Mouse (Mus musculus) CH12.LX (cell line): ENCODE results near the gene Herc3. TPM values are rescaled to one million over a fixed set of nuclear protein-coding genes. Genes with fewer than 3 reads are reported as not detected.

Experiments used
- DNase-seq: peaks from one replicate; pipeline ENCODE4 v3.0.0-alpha.2; 2013; ENCODE audit errors: extremely low read depth
- H3K27ac ChIP-seq: 2 replicates; pipeline ENCODE4 v1.5.1; 2012; ENCODE audit warnings: low read depth, mild to moderate bottlenecking, control low read depth, moderate library complexity; ENCODE audit not compliant: insufficient read depth
- H3K27me3 ChIP-seq: replicated peaks from 2 replicates; pipeline ENCODE3; 2012; ENCODE audit warnings: inconsistent platforms
- H3K36me3 ChIP-seq, 2 experiments: replicated peaks in 1 of 2; 2 replicates each; pipeline versions ENCODE3 to v1.6.1; 2012; ENCODE audit warnings: inconsistent platforms in 1 of 2, low read length in 1 of 2, mild to moderate bottlenecking in 1 of 2, mixed read lengths in 1 of 2, moderate library complexity in 1 of 2; ENCODE audit not compliant: control insufficient read depth in 1 of 2, insufficient read depth in 1 of 2
- H3K4me1 ChIP-seq, 2 experiments: 2 replicates each; pipeline ENCODE4 v1.6.1; 2012; ENCODE audit warnings: inconsistent platforms in 1 of 2, moderate library complexity in 1 of 2; ENCODE audit not compliant: insufficient read depth in 2 of 2, control insufficient read depth in 1 of 2
- H3K4me2 ChIP-seq: 2 replicates; pipeline ENCODE4 v1.6.1; 2012; ENCODE audit warnings: low read depth, mild to moderate bottlenecking, control low read depth; ENCODE audit not compliant: poor library complexity, insufficient read depth, severe bottlenecking
- H3K4me3 ChIP-seq, 3 experiments: fragments of 150-350 bp in 1 of 3; sonication (generic) in 1 of 3; replicated peaks in 1 of 3; 2 replicates each; pipeline versions ENCODE3 to v1.5.1; 2011 to 2012; ENCODE audit warnings: low read depth in 2 of 3, low read length in 2 of 3, mild to moderate bottlenecking in 2 of 3, moderate library complexity in 2 of 3, control low read depth in 1 of 3, improper control_type of control experiment in 1 of 3, inconsistent platforms in 1 of 3, mixed read lengths in 1 of 3; ENCODE audit not compliant: poor library complexity in 1 of 3
- H3K79me2 ChIP-seq: replicated peaks from 2 replicates; pipeline ENCODE4 v1.6.1; 2012; ENCODE audit warnings: mild to moderate bottlenecking, moderate library complexity; ENCODE audit not compliant: control insufficient read depth, poor library complexity, insufficient read depth, severe bottlenecking; ENCODE audit errors: extremely low read depth
- H3K9ac ChIP-seq: 2 replicates; pipeline ENCODE4 v1.6.1; 2012; ENCODE audit warnings: low read depth, mild to moderate bottlenecking, control low read depth, moderate library complexity; ENCODE audit not compliant: insufficient read depth
- H3K9me3 ChIP-seq: replicated peaks from 2 replicates; pipeline ENCODE3; 2012; ENCODE audit warnings: low read length, inconsistent platforms, mixed read lengths
- BHLHE40 ChIP-seq: IDR thresholded peaks from 2 replicates; pipeline ENCODE4 v1.6.1; 2011; ENCODE audit warnings: mild to moderate bottlenecking, low read depth, low read length, improper control_type of control experiment
- CHD1 ChIP-seq: IDR thresholded peaks from 2 replicates; pipeline ENCODE4 v1.6.1; 2012; ENCODE audit warnings: low read depth, low read length, improper control_type of control experiment, inconsistent platforms
- CHD2 ChIP-seq: IDR thresholded peaks from 2 replicates; pipeline ENCODE4 v1.6.1; 2011; ENCODE audit warnings: low read length, improper control_type of control experiment
- CTCF ChIP-seq, 2 experiments: IDR thresholded peaks in 1 of 2; conservative IDR thresholded peaks in 1 of 2; 2 replicates each; pipeline ENCODE4 v1.5.1; 2011 to 2012; ENCODE audit warnings: low read depth in 2 of 2, low read length in 2 of 2, improper control_type of control experiment in 1 of 2, inconsistent platforms in 1 of 2, mild to moderate bottlenecking in 1 of 2, moderate library complexity in 1 of 2
- ELF1 ChIP-seq: IDR thresholded peaks from 2 replicates; pipeline ENCODE4 v1.6.1; 2014; ENCODE audit warnings: low read depth, mild to moderate bottlenecking, inconsistent platforms, low read length, improper control_type of control experiment
- ETS1 ChIP-seq: conservative IDR thresholded peaks from 2 replicates; pipeline ENCODE4 v1.6.1; 2012; ENCODE audit warnings: low read depth, mild to moderate bottlenecking, inconsistent platforms, low read length, improper control_type of control experiment, moderate library complexity
- GABPA ChIP-seq: IDR thresholded peaks from 2 replicates; pipeline ENCODE4 v1.6.1; 2012; ENCODE audit warnings: low read depth, low read length, improper control_type of control experiment, inconsistent platforms; ENCODE audit not compliant: insufficient replicate concordance
- MAFK ChIP-seq: IDR thresholded peaks from 2 replicates; pipeline ENCODE4 v1.6.1; 2011; ENCODE audit warnings: low read length, improper control_type of control experiment; ENCODE audit not compliant: insufficient replicate concordance
- MAZ ChIP-seq: IDR thresholded peaks from 2 replicates; pipeline ENCODE4 v1.6.1; 2012; ENCODE audit warnings: low read depth, mild to moderate bottlenecking, inconsistent platforms, low read length, improper control_type of control experiment, moderate library complexity
- MEF2A ChIP-seq: IDR thresholded peaks from 2 replicates; pipeline ENCODE4 v1.6.1; 2014; ENCODE audit warnings: low read depth, mild to moderate bottlenecking, inconsistent platforms, low read length, improper control_type of control experiment, borderline replicate concordance
- MXI1 ChIP-seq: IDR thresholded peaks from 2 replicates; pipeline ENCODE4 v1.6.1; 2011; ENCODE audit warnings: mild to moderate bottlenecking, low read depth, low read length, improper control_type of control experiment
- MYC ChIP-seq: IDR thresholded peaks from 2 replicates; pipeline ENCODE4 v1.6.1; 2011; ENCODE audit warnings: low read depth, mild to moderate bottlenecking, improper control_type of control experiment, low read length
- NELFE ChIP-seq: IDR thresholded peaks from 2 replicates; pipeline ENCODE4 v1.6.1; 2011; ENCODE audit warnings: low read depth, low read length, improper control_type of control experiment
- NRF1 ChIP-seq: IDR thresholded peaks from 2 replicates; pipeline ENCODE4 v1.6.1; 2014; ENCODE audit warnings: low read depth, mild to moderate bottlenecking, inconsistent platforms, low read length, improper control_type of control experiment, moderate library complexity
- PAX5 ChIP-seq: IDR thresholded peaks from 2 replicates; pipeline ENCODE4 v1.6.1; 2012; ENCODE audit warnings: low read length, inconsistent platforms, mixed read lengths
- POLR2A ChIP-seq: IDR thresholded peaks from 2 replicates; pipeline ENCODE4 v1.6.1; 2011; ENCODE audit warnings: low read depth, mild to moderate bottlenecking, improper control_type of control experiment, low read length
- POLR2AphosphoS2 ChIP-seq: IDR thresholded peaks from 2 replicates; pipeline ENCODE4 v1.6.1; 2011; ENCODE audit warnings: low read depth, low read length, improper control_type of control experiment
- RAD21 ChIP-seq: IDR thresholded peaks from 2 replicates; pipeline ENCODE4 v1.6.1; 2011; ENCODE audit warnings: low read depth, mild to moderate bottlenecking, low read length, improper control_type of control experiment, moderate library complexity
- RCOR1 ChIP-seq: conservative IDR thresholded peaks from 2 replicates; pipeline ENCODE4 v1.6.1; 2012; ENCODE audit warnings: low read depth, mild to moderate bottlenecking, inconsistent platforms, low read length, improper control_type of control experiment
- SIN3A ChIP-seq: IDR thresholded peaks from 2 replicates; pipeline ENCODE4 v1.6.1; 2012; ENCODE audit warnings: low read length, improper control_type of control experiment, inconsistent platforms
- SMC3 ChIP-seq: IDR thresholded peaks from 2 replicates; pipeline ENCODE4 v1.6.1; 2011; ENCODE audit warnings: low read depth, low read length, improper control_type of control experiment
- UBTF ChIP-seq: IDR thresholded peaks from 2 replicates; pipeline ENCODE4 v1.6.1; 2012; ENCODE audit warnings: low read depth, mild to moderate bottlenecking, inconsistent platforms, low read length, improper control_type of control experiment, moderate library complexity
- USF2 ChIP-seq: conservative IDR thresholded peaks from 2 replicates; pipeline ENCODE4 v1.6.1; 2011; ENCODE audit warnings: low read depth, low read length, improper control_type of control experiment
- ZMIZ1 ChIP-seq: IDR thresholded peaks from 2 replicates; pipeline ENCODE4 v1.6.1; 2012; ENCODE audit warnings: low read depth, mild to moderate bottlenecking, inconsistent platforms, low read length, improper control_type of control experiment
- dilution Hi-C: fragments of 300-500 bp; cut with MboI; formaldehyde crosslinking; loops from 2 replicates; pipeline ENCODE4 v1.14.3; 2020; ENCODE audit warnings: low sequenced_read_pairs; ENCODE audit not compliant: extremely low pct_unique_long_range_greater_than_20kb, extremely low pct_ligation_motif_present
- in situ Hi-C: fragments of 300-500 bp; cut with MboI; formaldehyde crosslinking; loops from 3 replicates; pipeline ENCODE4 v1.14.3; 2019; ENCODE audit warnings: low sequenced_read_pairs, low pct_ligation_motif_present, low pct_unique_long_range_greater_than_20kb, mixed read lengths
- polyA plus RNA-seq: library from polyadenylated mRNA; unstranded; fragments of >175 nt; gene quantifications from 2 replicates; pipeline ENCODE4 v1.2.1, GENCODE M21; 2012; ENCODE audit warnings: low read depth; ENCODE audit not compliant: insufficient read length
- total RNA-seq, 2 experiments: library from RNA; depleted of rRNA; stranded (reverse); fragments of 300-350 nt in 1 of 2; fragments of >200 nt in 1 of 2; gene quantifications; 2 replicates each; pipeline ENCODE4 v1.2.3; 2012 to 2014

Herc3 gene
- total and polyA plus RNA-seq, 3 experiments = 15.7 to 19.1 (median 17.8) TPM

DNA sequence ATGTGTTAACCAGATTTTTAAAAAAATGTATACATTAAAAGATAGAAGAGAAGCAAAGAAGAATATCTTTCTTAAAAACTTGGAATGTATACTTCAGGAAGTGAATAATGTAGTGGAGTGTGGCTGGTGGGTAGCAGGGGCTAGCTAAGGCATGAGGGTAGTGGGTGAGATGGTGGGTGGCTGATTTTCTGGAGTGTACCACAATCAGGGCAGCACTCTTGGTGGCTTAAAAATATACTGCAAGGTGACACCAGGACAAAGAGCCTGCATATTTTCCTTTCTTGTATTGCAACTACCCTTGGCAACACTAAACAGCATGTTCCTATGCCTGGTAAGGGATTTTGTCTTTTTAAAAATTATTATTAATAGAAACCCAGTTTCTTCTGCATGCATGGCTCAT, 133.3 kb downstream of the Herc3 start:
- no peak for DNase-seq
- in situ Hi-C loops (no loop called here), dilution Hi-C loops (no loop called here)
- Histone ChIP-seq H3K4me1 (no peaks in the 10 kb centered on the region), H3K79me2 (no peaks in the 10 kb centered on the region), H3K4me2 (no peak overlapping the region), H3K9me3 (no peaks in the 10 kb centered on the region), H3K27me3 (no peaks in the 10 kb centered on the region), H3K36me3 (no peaks in the 10 kb centered on the region), H3K27ac (no peak overlapping the region), H3K9ac (no peak overlapping the region), H3K4me3 (no peak overlapping the region)
- no peak for TF ChIP-seq CHD1
- TF ChIP-seq ELF1 = no peak
- no peak for TF ChIP-seq GABPA
- no peak for TF ChIP-seq MXI1
- no peak for TF ChIP-seq PAX5
- TF ChIP-seq MAFK = no peak
- TF ChIP-seq POLR2A = no peak
- TF ChIP-seq SMC3 = no peak
- TF ChIP-seq UBTF = no peak
- no peak for TF ChIP-seq USF2
- no peak for TF ChIP-seq CTCF (conservative IDR thresholded peaks at IDR 0.05 in 1 of 2, IDR thresholded peaks at IDR 0.05 in 1 of 2; ENCODE audit: low read depth in 2 of 2, low read length in 2 of 2)
- TF ChIP-seq, all 38 proteins: peak for 0

DNA sequence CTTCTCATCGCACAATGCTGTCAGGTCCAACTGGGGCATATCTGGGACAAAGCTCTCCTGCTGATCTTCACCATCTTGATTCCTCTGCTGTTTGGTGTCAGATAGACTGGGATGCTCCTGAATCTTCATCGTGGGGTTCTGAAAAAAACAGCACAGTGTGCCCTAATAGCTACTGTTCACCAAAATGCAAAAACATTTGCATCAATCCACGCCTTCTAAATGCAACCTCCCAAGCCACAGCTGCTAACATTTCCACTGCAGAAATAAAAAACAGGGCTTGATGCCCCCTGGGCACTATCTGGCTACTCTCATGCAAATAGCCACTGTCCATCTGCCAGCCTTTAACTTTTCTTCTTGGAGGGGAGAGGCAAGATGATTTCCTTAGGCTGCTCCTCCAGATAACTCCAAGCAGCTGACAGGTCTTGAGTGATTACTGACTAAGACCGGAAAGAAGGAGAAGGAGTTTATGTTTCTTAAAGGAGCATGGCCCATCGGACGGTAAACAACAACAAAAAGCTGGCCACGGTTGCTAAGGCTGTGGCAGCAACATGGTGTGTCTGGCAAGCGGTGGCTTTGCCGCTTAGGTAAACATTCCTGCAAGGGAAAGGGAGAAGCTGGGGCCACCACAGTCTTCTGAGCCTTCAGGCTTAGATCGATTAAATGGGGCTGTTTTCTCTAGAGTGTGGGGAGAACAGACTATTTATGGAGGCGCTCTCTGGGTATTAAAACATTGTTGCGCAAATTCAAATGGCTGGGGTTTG, 134.0 kb downstream of the Herc3 start:
- DNase-seq = no peak
- no peak for TF ChIP-seq SMC3
- no peak for TF ChIP-seq MAFK
- TF ChIP-seq ZMIZ1 = no peak
- no peak for TF ChIP-seq BHLHE40
- TF ChIP-seq RAD21 = no peak
- TF ChIP-seq CHD2 = no peak
- no peak for TF ChIP-seq CTCF (conservative IDR thresholded peaks at IDR 0.05 in 1 of 2, IDR thresholded peaks at IDR 0.05 in 1 of 2; ENCODE audit: low read depth in 2 of 2, low read length in 2 of 2)
- no peak for TF ChIP-seq USF2
- no peak for TF ChIP-seq CHD1
- TF ChIP-seq SIN3A = no peak
- no peak for TF ChIP-seq ELF1
- TF ChIP-seq POLR2AphosphoS2 = no peak
- no peak for TF ChIP-seq NELFE
- TF ChIP-seq UBTF = no peak
- TF ChIP-seq MYC = no peak
- TF ChIP-seq MEF2A = no peak
- no peak for TF ChIP-seq MAZ
- TF ChIP-seq NRF1 = no peak
- TF ChIP-seq RCOR1 = no peak
- TF ChIP-seq ETS1 = no peak
- Histone ChIP-seq H3K79me2 (no peaks in the 10 kb centered on the region), H3K9ac (no peak overlapping the region), H3K27ac (no peak overlapping the region), H3K4me1 (no peaks in the 10 kb centered on the region), H3K4me3 (no peak overlapping the region), H3K9me3 (no peaks in the 10 kb centered on the region), H3K36me3 (no peaks in the 10 kb centered on the region), H3K27me3 (no peaks in the 10 kb centered on the region), H3K4me2 (no peak overlapping the region)
- in situ Hi-C loops (no loop called here), dilution Hi-C loops (no loop called here)
